Mouse (Mus musculus) hematopoietic stem cell, adult 5-6 weeks (primary cell): ENCODE results near the gene Gpr27. TPM values are rescaled to one million over a fixed set of nuclear protein-coding genes. Genes with fewer than 3 reads are reported as not detected.

Experiments
- ATAC-seq, 2 experiments: fragments of 125-278 bp in 1 of 2; replicated peaks in 1 of 2; 2 replicates each; pipeline ENCODE4 v1.8.0; 2016 to 2017; ENCODE audit warnings: inconsistent platforms in 2 of 2, mild to moderate bottlenecking in 2 of 2, moderate number of reproducible peaks in 2 of 2, low read depth in 1 of 2, moderate TSS enrichment in 1 of 2; ENCODE audit not compliant: low FRiP score in 2 of 2, poor library complexity in 2 of 2, severe bottlenecking in 2 of 2, insufficient read depth in 1 of 2, low TSS enrichment in 1 of 2
- total RNA-seq: library from RNA; stranded (forward); fragments of 172-1452, 232-1000 nt; gene quantifications from 2 replicates; pipeline ENCODE4 v1.2.3, GENCODE M21; 2017

The Gpr27 gene
- total RNA-seq, 1 experiment from 2014 or later = 0.25 TPM

DNA sequence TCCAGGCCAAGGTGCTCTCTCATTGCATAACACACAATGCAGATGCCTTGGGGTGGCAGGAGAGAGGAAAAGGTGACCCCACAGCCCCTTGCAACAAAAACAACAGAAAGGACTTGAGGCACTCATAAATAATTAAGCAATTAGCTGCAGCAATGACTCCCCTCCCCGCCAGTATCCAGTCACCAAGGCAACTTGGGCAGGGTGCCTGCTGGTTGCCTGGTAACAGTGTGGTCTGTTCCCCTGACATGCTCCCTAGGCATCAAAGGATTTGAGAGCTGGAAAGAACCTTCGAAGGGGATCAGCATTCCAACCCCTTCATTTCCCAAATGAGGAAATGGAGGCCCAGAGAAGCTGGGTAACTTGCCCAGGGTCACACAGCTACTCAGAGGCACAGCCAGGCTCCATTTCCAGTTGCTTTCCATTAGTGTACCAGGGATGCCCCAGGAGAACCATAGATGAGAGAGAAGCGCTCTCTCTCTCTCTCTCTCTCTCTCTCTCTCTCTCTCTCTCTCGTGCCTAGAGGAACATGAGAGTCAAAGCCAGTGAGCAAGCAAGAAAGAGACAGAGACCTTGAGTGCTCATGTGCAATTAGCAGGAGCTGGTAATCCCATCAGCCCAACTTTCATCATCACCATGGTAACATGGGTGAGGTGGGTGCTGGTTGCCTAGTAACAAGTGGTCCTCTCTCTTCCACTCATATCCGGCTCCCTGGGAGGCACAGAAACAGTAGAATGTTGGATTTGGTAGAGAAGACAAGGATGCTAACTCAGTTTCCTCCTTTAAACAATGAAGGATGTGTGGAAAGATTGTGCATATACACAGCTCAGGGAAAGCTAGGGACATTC is 22.8 kb upstream of the Gpr27 start:
- ATAC-seq = no peak

DNA sequence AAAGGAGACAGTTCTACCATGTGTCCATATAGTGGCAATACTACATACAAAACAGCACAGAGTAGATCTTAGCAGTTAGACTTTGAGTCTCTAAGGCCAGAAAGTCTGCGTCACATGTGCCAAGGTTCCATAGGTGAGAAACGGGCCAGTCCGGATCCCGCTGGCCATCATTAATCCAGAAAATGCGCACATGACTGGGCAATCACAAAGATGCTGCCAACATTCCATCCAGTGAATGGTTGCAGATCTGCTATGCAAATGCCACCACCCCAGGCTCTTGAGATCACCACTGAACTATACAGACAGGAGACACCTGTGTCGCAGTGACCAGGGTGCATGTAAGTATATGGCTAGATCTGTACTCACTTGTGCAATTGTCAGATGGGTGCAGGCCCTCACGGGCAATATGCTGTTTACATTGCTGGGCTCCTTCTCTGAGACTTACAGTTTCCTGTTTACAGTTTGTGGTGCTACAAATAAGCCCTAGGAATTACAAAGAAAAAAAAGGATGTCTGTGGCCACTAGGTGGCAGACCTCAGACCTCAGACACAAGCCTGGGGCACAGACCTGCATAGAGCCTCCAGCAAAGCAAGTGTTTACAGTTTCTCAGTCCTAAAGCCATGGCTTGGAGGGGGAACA is 21.9 kb upstream of the Gpr27 start:
- peak; percentile 40 to 64; a peak in 3 of 4 replicates for ATAC-seq

DNA sequence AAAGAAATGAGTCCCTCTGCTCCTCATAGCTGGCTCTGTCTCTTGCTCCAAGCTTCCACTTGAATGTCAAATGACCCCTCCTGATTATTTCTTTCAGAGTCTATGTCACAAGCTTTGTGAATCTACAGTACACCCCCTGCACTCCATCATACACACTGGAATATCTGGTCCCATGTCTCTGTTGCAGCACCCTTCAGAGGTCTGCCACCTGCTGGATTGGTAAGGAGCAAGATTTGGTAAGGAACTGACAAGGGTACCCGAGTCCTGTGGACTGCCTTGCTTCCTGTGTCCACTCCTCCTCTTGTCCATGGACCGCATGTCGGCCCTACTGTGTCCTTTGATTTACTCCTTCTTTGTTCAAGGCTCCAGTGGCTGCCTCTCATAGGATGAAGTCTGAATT is 20.7 kb upstream of the Gpr27 start:
- ATAC-seq = no peak

DNA sequence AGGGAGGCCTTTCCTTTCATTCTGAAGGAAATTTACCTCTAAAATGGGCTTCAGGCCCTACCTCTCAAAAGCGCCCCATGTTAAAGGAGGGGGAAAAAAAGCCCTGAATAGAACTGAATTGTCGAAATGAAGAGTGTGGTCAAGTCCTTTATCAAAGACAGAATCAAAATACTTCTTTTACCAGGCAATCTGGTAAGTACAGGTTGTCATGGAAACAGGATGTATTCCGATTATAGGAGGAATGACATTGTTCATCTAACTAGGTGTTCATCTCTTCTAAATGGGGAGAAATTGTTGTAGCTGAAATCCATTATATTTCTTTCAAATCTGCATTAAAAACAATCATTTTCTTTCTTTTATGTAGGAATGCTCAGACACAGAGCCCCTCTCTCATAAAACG is 18.0 kb upstream of the Gpr27 start:
- no peak for ATAC-seq

DNA sequence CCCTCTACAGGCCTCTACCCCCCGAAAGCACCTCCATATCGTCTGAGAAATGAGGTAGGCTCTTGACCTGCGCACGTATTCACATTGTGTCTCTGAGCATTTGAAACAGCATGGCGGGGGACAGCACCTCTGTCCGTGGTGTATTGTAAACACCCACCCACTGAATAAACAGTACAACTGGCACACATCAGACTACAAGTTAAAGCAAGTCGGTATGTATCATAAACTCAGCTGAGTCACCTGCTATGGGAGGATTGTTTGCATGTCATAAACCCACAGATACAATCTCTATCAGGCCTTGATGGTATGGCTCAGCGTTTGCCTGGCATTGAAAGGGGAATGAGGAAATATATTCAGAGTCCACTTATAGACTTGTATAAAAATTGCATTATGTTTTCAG is 15.2 kb upstream of the Gpr27 start:
- ATAC-seq = no peak

DNA sequence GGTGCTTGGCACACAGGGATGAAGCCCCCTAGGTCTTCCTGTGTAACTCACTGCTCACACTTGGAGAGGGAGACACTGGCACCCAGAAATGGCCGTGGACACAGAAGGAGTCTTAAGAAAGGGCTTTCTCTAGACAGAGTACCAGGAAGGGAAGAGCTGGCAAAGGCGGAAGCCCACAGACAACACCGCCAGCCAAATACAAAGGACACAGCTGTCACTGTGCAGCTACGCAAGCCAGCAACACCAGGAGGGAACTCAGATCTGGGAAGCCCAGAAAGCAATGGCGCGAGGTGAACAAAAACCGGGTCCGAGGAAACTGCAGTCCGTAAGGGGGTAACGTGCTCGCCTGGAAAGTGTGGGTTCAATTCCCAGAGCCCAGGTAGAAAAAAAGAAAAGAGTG is 14.4 kb upstream of the Gpr27 start:
- no peak for ATAC-seq

GRCm38 (mm10) chr6:99683974-99684373 is 8.5 kb upstream of the Gpr27 start:
- no peak for ATAC-seq

DNA sequence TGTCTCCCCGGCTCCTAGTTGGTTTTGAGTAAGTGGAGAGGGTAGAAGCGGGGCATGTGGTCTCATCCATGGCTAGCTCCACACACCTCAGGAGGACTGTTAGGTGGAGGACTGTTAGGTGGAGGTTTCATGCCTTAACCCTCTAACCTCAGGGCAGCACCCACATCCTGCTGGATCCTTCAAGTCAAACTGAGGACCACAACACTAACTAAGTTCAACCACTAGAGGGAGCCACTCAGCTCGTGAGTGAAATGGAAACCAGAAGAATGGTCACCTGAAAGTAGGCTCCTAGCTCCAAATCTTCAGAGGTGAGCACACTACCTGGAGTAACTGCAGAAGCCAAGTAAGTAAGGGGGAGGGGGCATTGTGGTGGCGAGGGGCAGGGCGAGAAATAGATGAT is 7.6 kb upstream of the Gpr27 start:
- ATAC-seq = peak; percentile 68 to 69; a peak in 3 of 4 replicates

DNA sequence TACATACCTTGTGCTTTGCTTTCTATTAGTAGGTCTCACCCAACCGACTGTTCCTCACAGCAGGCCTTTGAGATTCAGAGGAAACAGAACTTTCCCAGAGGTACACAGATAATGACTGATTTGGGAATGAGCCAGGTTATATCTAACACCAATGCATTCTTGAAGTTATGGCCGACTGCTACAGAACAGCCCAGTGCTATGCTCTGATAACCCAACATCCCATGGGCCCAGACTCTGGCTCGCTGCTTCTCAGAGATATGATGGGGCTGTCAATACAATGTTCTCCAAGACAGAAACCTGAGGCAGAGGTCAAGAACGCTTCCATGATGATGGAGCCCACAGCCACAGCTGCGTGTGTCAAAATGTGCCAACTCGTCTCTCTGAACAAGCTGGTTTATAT is 4.0 kb upstream of the Gpr27 start:
- ATAC-seq = no peak

- no peak for ATAC-seq
These were observed 743 bp upstream of the Gpr27 start for GRCm38 (mm10) chr6:99691666-99692205.

- no peak for ATAC-seq
These were observed 700 bp downstream of the Gpr27 start for GRCm38 (mm10) chr6:99692916-99693841.

DNA sequence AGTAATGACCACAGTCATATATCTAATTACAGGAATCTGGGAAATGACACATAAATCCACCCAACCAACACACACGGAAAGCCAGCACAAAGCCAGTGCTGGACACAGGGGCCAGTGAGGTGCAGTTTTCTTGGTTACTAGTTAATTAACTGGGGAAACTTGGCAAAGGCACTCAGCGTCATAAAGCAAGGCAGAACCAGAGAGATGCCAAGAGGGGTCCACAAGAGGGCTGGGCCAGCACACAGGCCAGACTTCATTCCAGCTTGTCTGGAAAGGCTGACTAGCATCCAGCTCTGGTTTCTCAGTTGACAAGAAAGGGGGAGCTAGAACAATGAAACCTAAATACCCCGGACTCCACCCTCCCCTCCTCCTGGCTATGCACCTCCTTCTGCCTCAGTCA is 8.0 kb downstream of the Gpr27 start:
- ATAC-seq = no peak

DNA sequence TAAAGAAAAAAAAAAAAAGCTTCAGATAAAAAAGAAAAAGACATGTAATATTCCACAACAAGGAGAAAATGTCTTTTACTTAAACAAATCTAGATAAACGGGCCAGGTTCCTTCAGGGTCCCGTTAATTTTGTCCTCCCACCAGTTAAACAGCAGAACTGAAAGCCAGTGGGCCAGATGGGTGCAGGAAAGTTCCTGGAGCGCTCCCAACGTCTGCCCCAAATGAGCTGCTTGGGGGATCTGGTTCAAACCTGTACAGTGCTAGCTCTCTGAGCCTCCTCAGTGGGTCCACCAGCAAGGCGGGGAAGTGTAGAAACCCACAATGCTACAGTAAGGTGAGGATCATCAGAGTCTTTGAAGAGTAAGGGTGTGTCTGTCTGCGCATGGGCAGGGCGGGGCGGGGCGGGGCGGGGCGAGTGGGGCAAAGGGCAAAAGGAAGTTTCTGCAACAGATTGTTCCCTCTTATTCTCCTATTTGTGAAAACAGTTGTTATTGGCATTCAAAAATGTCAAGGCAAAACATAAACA is 19.2 kb downstream of the Gpr27 start:
- ATAC-seq = no peak

GRCm38 (mm10) chr6:99713256-99713655 is 20.8 kb downstream of the Gpr27 start:
- no peak for ATAC-seq

DNA sequence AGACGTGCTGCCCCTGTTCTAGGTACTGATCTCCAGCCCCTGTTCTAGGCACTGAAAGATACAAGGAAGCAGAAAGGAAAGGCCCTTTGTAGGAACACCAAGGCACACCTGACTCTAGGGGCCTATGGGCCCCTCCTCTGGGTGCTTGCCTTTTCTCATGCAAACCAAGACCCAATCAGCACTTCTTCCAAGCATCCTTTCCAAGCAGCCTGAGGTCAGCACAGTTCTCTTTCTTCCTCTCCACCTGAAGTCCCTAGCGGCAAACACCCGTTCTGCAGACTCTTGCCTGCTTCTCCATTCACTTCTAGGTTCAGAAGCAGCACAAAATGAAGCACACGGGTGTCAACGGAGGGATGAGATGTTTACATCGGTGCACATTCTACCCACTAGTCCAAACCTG is 22.7 kb downstream of the Gpr27 start:
- no peak for ATAC-seq

GRCm38 (mm10) chr6:99715913-99716312 is 23.4 kb downstream of the Gpr27 start:
- no peak for ATAC-seq

DNA sequence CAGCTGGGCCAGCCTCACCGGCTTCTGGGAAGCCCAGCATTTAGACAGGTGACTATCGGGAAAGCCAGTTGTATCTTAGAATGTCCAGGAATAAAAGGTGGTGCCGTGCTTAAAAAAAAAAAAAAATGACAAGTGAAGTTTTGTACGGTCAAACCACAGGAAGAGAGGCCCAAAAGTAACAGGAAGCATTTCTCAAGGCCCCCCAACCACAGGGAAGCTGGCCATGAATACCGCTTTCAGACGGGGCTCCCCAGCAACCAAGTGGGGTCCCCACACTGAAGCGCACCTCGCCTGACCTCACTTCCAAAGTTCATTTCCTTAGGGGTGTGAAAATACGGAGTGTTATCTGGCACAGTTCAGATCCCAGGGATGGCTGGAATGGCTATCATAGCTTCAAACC is 28.6 kb downstream of the Gpr27 start:
- peak; percentile 42 to 48; a peak in 2 of 4 replicates for ATAC-seq
